Mouse (Mus musculus): ENCODE measurements around the gene Fam169a.
"Not testable (repeated sequence)": the region's sequence is repeated elsewhere in the genome, so short reads cannot be mapped to it uniquely, and the experiment has no call there.

Gene Fam169a

GRCm38 (mm10) chr13:97080201-97080600 is 13.1 kb downstream of the Fam169a start:
- no peak for DNase-seq (ENCODE audit: low spot score in 2 of 2)

GRCm38 (mm10) chr13:97080615-97081014 is 13.5 kb downstream of the Fam169a start:
- DNase-seq (ENCODE audit: low spot score in 2 of 2), result no peak

- DNase-seq (ENCODE audit: low spot score in 2 of 2), result no peak
These were observed 15.3 kb downstream of the Fam169a start for GRCm38 (mm10) chr13:97082432-97082831.

- no peak for DNase-seq (ENCODE audit: low spot score in 2 of 2)
These were observed 19.2 kb downstream of the Fam169a start for GRCm38 (mm10) chr13:97086316-97086715.

- DNase-seq (ENCODE audit: low spot score in 2 of 2), result no peak
These were observed 20.3 kb downstream of the Fam169a start for GRCm38 (mm10) chr13:97087421-97087820.

GRCm38 (mm10) chr13:97088183-97088582 is 21.1 kb downstream of the Fam169a start:
- DNase-seq (ENCODE audit: low spot score in 2 of 2), result no peak

GRCm38 (mm10) chr13:97095726-97096125 is 28.6 kb downstream of the Fam169a start:
- DNase-seq (ENCODE audit: low spot score in 2 of 2), result no peak

- DNase-seq (ENCODE audit: low spot score in 2 of 2), result peak; percentile 23 to 47
These were observed 32.2 kb downstream of the Fam169a start, which contains the start of gene Gm6169 for GRCm38 (mm10) chr13:97099187-97099852. Gene Gm6169 (minus strand): TSS chr13:97099237.

- DNase-seq (ENCODE audit: low spot score in 2 of 2), result no peak
These were observed 37.9 kb downstream of the Fam169a start for GRCm38 (mm10) chr13:97104996-97105395.

GRCm38 (mm10) chr13:97107721-97108120 is 40.6 kb downstream of the Fam169a start:
- not testable (repeated sequence) for DNase-seq (ENCODE audit: low spot score in 2 of 2)

GRCm38 (mm10) chr13:97109046-97109445 is 42.0 kb downstream of the Fam169a start:
- DNase-seq (ENCODE audit: low spot score in 2 of 2), result no peak

GRCm38 (mm10) chr13:97121341-97121740 is 54.3 kb downstream of the Fam169a start:
- DNase-seq (ENCODE audit: low spot score in 2 of 2), result no peak

GRCm38 (mm10) chr13:97129654-97130053 is 62.6 kb downstream of the Fam169a start:
- not testable (repeated sequence) for DNase-seq (ENCODE audit: low spot score in 2 of 2)

- not testable (repeated sequence) for DNase-seq (ENCODE audit: low spot score in 2 of 2)
These were observed 63.3 kb downstream of the Fam169a start for GRCm38 (mm10) chr13:97130413-97130812.

- peak; percentile 80 to 87 for DNase-seq (ENCODE audit: low spot score in 2 of 2)
These were observed 70.6 kb downstream of the Fam169a start, which contains the start of the genes Gfm2 and Nsa2 for GRCm38 (mm10) chr13:97137466-97138400. Gene Gfm2 (plus strand): TSS chr13:97137937. Gene Nsa2 (minus strand): TSS chr13:97137937.

GRCm38 (mm10) chr13:97138404-97138931 is 71.4 kb downstream of the Fam169a start:
- DNase-seq (ENCODE audit: low spot score in 2 of 2), result not testable (repeated sequence)

- no peak for DNase-seq (ENCODE audit: low spot score in 2 of 2)
These were observed 75.2 kb downstream of the Fam169a start for GRCm38 (mm10) chr13:97142321-97142720.

GRCm38 (mm10) chr13:97145834-97146233 is 78.7 kb downstream of the Fam169a start:
- no peak for DNase-seq (ENCODE audit: low spot score in 2 of 2)

- DNase-seq (ENCODE audit: low spot score in 2 of 2), result no peak
These were observed 108.6 kb downstream of the Fam169a start for GRCm38 (mm10) chr13:97175520-97176264.

- DNase-seq (ENCODE audit: low spot score in 2 of 2), result no peak
These were observed 109.6 kb downstream of the Fam169a start for GRCm38 (mm10) chr13:97176731-97177130.

- no peak for DNase-seq (ENCODE audit: low spot score in 2 of 2)
These were observed 111.9 kb downstream of the Fam169a start for GRCm38 (mm10) chr13:97178943-97179342.
